Mouse (Mus musculus) liver, adult (tissue): ENCODE measurements around the gene Rogdi.

Experiments used
- GATA4 ChIP-seq: IDR thresholded peaks from 2 replicates; pipeline ENCODE4 v1.6.1; 2014; ENCODE audit warnings: mild to moderate bottlenecking, low read length; ENCODE audit not compliant: insufficient replicate concordance

The Rogdi gene

DNA sequence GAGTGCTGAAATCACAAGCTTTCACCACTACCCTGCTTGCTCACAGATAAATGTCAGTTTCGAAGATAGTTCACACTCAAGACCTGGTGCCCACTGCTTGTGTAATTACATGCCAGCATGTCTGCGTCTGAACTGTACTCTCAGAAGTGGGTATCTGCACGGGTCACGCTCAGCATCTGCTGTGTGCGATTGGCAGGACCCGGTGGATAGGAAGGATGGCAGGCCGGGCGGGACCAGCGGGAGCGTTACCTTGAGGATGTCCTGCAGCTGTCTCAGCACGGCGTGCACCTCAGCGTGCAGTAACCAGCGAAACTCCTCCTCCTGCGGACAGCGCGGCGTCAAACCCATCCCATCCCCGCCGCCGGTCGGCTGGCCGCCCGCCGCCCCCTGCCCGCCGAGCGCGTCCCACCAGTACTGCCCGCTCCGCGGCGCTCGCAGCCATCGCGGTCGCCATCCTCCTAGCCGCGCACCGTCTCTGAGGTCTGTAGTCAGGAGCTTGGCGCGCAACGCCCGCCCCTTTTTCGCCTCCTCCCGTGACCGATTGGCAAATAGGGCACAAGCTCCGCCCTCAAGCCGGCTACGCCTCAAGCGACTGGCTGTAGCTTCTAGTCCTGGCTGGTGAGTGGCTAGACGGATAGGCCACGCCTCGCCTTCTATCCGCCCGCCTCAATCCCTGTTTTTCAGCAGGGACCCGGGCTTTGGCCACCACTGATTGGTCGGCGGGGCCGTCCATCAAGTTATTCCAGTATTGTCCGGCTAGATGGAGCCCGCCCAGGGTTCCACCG is at the start of gene Rogdi:
Rogdi (minus strand) TSS at position 500 of the 785 bp plus-strand sequence.
- TF ChIP-seq GATA4, result no peak

DNA sequence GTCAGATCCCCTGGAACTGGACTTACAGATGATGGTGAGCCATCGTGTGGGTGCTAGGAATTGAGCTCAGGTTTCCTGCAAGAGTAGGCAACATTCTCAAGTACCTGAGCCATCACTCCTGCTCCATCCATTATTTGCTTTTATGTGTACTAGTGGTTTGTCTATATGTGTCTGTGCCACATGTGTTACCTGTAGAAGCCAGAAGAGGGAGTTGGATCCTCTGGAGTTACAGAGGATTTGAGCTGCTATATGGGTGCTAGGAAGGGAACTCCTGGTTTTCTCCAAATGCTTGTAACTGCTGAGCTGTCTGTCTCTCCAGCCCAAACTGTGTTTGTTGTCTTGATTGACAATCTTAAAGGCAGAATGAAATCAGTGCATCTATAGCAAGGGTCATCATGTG is 44.8 kb upstream of the Rogdi start:
- no peak for TF ChIP-seq GATA4

DNA sequence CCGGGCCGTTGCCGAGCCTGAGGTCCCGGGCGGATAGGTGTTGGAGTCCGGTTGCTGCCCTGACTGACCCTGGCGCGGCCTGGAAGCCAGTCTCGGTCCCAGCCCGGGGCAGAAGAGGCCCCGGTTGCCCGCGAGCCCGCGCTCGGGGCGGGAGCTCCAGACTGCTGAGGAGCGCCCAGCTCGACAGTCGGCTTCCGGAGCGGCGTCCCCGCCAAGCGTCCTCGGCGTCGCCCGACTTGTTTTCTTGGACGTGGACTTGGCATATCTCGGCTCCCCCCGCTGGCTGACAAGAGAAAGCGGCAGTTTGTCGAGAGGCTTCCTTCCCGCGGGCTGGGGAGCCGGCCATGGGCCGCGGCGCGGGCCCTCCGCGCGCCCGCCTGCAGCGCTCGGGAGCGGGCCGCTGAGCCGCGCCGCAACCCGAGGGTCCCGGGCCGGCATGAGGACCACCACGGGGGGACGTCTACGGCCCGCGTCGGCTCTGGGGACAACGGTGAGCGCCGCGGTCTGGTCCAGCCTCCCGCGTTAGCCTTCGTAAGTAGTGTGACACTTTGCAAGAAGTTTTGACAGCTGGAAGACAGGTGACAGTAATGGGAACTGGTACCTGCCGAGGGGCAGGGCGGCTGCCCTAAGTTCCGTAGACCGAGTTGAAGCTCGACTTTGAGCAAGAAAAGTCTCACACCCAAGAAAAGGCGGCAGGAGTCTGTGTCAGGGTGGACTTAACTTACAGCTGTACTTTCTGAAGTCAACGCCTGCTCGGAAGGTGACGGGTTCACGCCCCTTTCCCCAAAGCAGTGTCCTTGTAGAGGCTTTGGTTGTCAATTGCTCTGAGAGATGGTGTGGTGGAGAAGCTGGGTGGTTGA is 37.1 kb upstream of the Rogdi start:
- TF ChIP-seq GATA4, result peak; percentile 37; the same call in 1 of the 2 replicates

GRCm38 (mm10) chr16:5049774-5050234 is 36.5 kb upstream of the Rogdi start, which contains the start of the genes Glyr1 and Ubn1:
Gene Glyr1 (minus strand): TSS chr16:5049863.
Gene Ubn1 (plus strand): TSS chr16:5050057.
- no peak; the same call in 1 of the 2 replicates for TF ChIP-seq GATA4

GRCm38 (mm10) chr16:5049182-5049773 is 35.9 kb upstream of the Rogdi start:
- TF ChIP-seq GATA4, result no peak

DNA sequence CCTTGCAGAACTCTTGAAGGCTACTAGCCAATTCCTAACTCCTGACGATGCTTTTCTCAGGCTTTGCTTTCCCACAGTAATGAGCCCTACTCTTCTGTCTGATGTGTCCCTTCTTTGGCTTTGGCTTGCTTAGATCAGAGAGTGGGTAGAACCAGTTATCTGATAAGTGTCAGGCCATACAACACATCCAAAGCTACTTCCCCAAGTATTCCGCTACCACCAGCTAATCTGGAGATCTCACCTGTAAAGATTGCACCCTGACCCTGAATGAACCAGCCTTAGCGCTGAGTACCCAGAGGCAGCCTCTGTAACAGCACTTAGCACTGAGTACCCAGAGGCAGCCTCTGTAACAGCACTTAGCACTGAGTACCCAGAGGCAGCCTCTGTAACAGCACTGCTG is 32.0 kb upstream of the Rogdi start:
- TF ChIP-seq GATA4, result no peak

GRCm38 (mm10) chr16:5036649-5037234 is 23.4 kb upstream of the Rogdi start:
- TF ChIP-seq GATA4, result no peak

DNA sequence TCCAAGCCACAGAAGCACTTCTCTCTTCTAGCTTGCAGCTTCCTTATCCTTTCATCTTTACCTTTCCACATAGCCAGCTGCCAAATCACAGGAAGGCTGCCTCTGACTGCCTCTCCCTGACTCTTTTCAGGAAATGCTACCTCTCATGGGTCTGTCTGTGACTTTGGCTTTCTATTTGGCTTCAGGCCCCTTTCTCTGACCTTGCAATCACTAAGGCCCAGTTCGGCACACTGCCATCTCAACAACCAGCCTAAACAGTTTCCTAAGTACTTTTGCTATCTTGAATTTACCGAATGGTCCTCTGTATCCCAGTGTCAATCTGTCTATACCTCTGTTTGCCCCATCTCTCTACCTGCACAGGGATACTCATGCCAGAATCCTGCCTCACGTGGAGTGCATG is 22.2 kb upstream of the Rogdi start:
- no peak for TF ChIP-seq GATA4

GRCm38 (mm10) chr16:5029847-5030246 is 16.5 kb upstream of the Rogdi start:
- no peak for TF ChIP-seq GATA4

GRCm38 (mm10) chr16:5024021-5024420 is 10.7 kb upstream of the Rogdi start:
- TF ChIP-seq GATA4, result no peak

DNA sequence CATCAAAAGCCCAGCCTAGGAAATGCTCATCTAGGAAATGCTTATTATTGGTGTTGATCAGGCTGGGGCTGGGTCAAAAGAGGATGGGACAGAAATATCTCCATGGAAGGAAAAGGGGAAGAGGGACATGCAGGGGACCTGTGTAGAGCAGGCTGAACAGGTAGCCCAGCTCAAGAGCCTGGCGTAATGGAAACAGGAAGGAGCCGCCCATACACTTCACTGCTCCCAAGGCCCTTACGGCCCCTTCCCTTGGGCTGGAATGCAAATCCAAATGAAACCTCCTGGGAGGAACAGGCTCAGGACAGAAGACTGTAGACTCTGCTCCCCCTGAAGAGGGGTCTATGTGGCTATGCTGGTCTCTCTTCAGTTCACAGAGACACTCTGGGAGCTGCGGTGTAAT is 1.2 kb upstream of the Rogdi start:
- no peak for TF ChIP-seq GATA4

DNA sequence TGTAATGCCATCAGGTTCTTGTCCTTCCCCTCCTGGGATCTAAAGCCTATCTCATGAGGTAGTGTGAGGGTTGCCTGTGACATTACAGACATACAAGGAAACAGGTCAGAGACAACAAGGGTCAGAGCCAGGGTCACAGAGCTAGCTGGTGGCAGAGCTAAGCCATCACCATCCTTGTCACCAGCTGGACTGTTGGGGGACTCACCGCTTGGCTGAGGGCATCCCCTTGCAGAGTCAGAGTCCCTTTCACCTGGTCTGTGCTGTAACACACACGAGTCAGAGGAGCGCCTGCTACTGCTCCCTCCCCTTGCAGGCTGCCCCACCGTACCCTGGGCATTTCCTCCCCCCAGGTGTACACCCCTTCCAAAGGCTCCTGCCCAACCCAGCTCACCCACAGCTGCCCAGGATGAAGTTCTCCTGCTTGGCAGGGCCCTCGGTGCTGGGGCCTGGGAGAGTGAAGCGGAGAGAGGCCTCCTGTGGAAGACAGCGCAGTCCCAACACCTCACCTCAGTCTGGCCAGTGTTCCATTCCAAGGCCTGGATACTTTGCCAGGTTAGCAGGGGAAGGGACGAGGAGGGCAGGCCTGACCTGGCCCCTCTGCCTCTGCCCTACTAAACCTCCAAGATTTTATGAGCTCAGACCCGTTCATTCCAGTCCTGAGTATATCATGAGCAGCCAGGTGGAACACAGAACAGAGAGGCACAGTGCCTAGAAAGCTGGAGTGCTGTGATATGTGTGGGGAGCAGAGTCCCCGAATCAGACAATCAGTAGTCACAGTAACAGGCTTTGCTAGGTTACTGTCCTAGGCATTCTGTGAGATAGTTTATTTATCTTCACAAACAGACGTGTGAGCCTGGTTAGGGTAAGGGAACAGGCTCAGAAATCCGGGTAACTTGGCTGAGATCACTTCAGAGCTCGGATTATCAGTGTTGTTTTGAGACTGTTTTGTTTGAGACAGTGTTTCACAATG is 1.0 kb downstream of the Rogdi start:
- no peak for TF ChIP-seq GATA4

GRCm38 (mm10) chr16:5011285-5011684 is 2.1 kb downstream of the Rogdi start:
- no peak for TF ChIP-seq GATA4

GRCm38 (mm10) chr16:5010371-5010935 is 2.9 kb downstream of the Rogdi start:
- no peak for TF ChIP-seq GATA4

DNA sequence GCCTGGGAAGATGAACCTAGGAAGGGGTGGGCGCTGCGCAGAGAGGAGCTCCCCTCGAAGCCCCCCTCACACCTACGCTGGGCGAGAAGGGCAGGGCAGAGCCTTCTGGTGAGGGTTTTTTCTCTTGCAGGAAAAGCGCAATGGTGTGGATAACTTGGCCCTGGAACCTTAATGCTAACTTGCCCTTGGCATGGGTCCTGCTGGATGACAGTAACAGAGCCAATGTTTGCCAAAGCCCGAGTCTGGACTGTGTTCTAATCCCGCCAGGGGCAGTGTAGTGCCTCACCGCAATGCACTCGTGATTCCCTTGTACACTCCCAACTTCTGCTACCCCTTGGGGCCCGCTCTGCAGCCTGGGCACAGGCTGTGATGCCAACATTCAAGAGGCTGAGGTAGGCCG is 5.3 kb downstream of the Rogdi start:
- TF ChIP-seq GATA4, result no peak
